Mouse (Mus musculus): ENCODE data around the gene Pip4k2c.
"Not testable (repeated sequence)": the region's sequence is repeated elsewhere in the genome, so short reads cannot be mapped to it uniquely, and the experiment has no call there.

Pip4k2c gene

DNA sequence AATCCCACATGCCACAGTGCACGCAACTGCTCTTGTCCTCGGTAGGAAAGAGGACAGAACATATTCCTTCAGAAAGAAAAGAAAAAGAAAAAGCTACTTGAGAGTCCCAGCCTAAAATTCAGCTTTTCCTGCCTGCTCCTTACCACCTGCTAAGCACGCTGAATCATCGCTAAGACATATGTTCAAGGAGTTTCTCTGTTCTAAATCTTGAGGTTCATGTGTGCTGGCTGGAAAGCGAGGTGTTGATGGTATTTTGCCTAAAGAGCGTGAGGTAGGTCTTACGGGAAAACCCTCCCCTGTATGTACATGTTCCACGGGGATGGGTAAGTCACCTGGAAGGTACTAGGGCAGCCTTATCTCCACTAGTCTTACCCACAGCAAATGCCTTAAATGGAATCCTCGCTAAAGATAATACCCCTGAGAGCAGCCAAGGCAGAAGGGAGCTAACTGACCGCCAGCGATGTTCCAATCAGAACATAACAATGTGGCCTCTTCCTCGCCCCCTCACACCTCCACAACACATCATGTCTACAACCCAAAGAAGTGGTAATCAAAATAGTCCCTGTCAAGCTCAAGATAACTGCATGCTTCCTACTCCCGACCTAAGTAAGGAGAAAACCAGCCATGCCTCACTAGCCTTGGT, 1.3 kb downstream of the Pip4k2c start:
- no peak for DNase-seq (ENCODE audit: low spot score in 2 of 2)

DNA sequence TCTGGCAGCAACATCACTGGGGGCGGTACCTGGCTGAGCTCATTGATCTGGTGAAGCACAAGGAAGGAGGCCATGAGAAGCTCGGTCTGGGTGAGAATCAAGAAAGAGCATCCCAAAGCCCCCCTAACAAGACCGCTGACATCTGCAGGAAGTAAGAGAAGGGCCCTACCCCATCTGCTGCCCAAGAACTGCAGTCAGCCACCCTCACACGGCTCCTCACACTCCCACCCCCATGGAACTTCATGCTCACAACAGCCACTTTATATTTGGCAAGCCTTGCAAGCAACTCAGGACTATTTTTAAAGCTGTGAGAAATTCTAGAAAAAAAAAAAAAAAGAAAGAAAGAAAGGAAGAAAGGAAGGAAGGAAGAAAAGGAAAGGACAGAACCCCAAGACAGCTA, 2.5 kb downstream of the Pip4k2c start:
- no peak for DNase-seq (ENCODE audit: low spot score in 2 of 2)

DNA sequence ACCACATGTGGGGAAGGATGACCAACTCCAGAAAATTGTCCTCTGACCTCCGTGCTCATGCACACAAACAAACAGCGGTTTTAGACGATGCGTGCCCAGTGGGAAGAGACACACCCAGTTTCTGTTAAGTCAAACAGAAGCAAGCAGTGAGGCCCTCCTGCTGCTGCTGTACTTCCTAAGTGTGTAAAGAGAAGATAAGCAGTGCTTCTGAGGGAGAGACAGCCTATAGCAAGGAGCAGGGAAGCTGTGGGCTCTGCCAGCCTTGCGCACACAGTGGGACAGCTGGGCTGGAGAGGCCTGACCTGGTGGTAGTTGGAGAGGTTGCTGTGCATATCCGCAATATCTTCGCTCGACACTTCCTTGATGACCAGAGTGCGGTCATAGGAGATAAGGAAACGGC, 6.0 kb downstream of the Pip4k2c start:
- no peak for DNase-seq (ENCODE audit: low spot score in 2 of 2)

DNA sequence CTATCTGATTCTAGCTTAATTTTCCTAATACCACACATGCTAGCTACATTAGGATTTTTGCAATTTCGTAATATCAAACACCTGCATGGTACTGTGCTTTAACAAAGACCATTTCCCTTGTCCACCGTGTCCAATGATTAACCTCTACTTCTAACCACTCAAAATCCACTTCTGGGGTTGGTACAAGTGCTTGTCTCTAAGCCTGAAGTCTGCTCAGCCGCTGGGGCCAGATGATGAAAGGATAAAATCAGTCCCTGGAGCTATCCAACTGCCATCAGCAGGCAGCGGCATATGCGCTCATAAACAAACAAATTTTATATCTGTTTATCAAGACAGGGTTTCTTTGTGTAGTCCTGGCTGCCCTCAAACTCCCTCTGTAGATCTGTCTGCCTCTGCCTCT, 6.8 kb downstream of the Pip4k2c start:
- no peak for DNase-seq (ENCODE audit: low spot score in 2 of 2)

DNA sequence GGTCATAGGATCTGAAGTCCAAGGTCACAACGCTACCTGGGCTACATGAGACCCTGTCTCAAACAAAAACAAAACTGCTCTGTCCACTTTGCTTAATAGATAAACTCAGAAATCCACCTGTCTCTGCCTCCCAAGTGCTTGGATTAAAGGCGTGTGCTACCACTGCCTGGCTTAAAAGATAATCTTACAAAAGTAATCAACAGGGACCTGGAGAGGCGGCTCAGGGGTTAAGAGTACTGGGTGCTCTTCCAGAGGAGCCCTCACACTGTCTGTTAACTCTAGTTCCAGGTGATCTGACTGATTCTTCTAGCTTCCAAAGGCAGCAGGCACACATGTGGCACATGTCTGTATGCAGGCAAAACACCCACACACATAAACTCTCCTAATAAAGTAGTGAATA, 8.3 kb downstream of the Pip4k2c start:
- no peak for DNase-seq (ENCODE audit: low spot score in 2 of 2)

GRCm38 (mm10) chr10:127200279-127200678, 11.1 kb downstream of the Pip4k2c start:
- no peak for DNase-seq (ENCODE audit: low spot score in 2 of 2)

DNA sequence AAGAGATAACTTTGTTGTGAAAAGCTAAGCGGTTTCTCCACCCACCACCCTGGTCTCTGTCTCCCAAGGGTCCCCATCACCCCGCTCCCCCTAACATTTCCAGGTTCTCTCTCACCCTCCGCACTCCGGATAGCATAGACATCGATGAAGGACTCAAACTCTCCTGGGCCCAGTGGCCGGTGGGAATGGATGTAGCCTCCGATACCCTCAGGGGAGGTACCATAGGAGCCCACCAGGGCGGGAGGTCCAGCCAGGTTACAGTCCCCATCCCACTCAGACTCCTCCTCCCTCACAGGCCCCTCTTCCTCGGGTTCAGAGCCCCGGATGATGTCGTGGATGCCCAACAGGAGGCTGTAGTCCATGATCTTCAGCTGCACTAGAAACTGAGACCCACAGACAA, 11.9 kb downstream of the Pip4k2c start:
- DNase-seq (ENCODE audit: low spot score in 2 of 2) = no peak

DNA sequence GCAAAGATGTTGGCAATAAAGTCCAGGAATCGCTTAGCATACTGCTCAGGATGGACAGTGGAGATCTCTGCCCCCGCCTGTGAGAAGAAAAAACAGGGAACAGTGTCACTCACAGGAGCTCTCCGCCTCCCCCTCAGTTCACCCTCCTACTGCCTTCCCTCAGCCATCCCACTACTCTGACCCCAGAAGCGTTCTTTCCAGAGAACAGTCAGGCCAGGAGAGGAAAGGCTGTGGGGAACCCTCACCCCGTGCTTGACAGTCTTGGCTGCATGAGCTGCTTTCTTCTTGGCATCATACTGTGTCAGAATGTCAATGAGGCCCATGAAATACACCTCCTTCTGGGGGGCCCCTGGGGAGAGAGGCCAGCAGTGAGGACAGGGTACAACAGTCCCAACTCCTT, 12.3 kb downstream of the Pip4k2c start:
- no peak for DNase-seq (ENCODE audit: low spot score in 2 of 2)

GRCm38 (mm10) chr10:127198492-127198891, 12.9 kb downstream of the Pip4k2c start:
- DNase-seq (ENCODE audit: low spot score in 2 of 2) = no peak

DNA sequence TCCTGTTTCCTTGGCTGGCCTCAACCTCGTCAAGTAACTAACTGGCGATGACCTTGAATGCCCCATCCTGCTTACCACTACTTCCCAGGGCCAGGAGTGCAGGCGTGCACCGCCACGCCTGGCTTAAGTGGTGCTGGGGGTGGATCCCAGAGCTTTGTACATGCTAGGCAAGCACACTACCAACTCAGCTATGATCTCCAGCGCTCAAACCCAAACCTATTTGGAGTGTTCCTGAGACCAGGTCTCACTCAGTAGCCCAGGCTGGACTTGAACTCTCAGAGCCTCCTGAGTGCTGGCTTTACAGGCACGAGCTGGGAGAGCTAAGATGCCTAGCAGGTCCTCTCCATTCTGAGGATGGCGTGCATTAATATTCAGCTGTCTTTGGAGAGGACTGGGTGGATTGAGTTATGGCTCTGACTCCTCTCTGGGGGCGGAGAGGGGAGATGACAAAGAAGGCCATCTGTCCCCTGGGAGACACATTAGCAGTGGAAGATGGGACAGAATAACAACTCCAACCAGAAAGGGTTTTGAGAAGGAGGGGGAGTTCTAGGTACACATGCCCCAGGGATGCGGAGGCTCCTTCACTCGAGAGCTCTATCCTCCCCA, 13.8 kb downstream of the Pip4k2c start:
- no peak for DNase-seq (ENCODE audit: low spot score in 2 of 2)

DNA sequence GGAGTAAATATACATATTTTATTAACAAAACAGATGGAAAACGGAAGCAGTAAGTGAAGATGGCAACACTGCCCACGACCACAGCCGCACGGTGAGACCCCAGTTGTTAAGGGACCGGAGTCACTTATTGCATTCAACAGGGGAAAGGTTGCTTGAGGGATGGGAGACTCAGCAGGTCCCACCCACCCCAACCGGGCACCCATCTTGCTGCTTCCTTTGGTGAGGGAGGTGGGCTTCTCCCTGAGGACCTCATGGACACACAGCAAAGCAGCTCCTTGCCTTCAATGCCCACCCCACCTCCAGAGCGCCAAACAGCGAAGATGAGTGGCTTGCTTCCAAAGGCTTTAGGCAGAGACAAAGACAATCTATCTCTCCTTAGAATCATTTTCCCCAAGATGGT, 14.3 kb downstream of the Pip4k2c start:
- no peak for DNase-seq (ENCODE audit: low spot score in 2 of 2)

- no peak for DNase-seq (ENCODE audit: low spot score in 2 of 2)
These were observed 15.0 kb downstream of the Pip4k2c start for GRCm38 (mm10) chr10:127196392-127196791.

DNA sequence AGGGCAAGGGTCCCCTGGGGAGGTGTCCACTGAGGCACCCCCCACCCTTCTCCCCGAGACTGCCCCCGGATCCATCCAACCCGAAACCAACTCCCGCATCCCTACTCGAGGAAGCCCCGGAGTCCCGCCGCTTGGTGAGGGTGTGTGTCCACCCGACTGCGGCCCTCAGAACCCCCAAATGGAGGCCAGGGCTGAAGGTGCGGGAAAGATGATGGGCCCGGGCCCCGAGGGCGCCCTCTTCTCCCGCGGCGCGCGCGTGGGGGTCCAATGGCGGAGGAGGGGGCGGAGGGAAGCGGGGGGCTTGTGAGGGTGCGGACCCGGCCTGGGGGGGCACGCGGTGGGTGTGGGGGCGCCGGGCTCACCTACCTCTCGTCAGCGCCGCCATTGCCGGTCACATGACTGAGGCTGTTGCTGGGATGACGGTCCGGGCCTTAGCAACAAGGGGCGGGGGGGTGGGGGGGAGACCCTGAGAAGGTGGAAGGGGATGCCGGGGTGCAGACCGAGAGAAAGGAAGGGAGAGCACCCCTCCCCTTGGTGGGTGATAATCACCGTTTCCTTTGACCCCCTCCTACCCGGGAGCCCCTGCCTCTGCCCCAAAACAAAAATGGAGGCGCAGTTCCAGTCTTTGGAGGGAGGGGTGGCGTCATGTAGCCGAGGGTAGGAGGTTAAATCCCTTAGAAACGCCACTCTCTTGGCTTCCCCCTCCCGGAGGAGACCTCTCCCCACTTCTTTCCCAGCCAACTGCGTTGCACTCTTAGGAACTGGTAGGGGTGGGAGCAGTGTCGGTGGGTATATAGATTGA, 15.9 kb downstream of the Pip4k2c start, which contains the start of gene Dtx3:
Dtx3 (minus strand) TSS at position 401 of the 802 bp plus-strand sequence.
- DNase-seq (ENCODE audit: low spot score in 2 of 2) = no peak

DNA sequence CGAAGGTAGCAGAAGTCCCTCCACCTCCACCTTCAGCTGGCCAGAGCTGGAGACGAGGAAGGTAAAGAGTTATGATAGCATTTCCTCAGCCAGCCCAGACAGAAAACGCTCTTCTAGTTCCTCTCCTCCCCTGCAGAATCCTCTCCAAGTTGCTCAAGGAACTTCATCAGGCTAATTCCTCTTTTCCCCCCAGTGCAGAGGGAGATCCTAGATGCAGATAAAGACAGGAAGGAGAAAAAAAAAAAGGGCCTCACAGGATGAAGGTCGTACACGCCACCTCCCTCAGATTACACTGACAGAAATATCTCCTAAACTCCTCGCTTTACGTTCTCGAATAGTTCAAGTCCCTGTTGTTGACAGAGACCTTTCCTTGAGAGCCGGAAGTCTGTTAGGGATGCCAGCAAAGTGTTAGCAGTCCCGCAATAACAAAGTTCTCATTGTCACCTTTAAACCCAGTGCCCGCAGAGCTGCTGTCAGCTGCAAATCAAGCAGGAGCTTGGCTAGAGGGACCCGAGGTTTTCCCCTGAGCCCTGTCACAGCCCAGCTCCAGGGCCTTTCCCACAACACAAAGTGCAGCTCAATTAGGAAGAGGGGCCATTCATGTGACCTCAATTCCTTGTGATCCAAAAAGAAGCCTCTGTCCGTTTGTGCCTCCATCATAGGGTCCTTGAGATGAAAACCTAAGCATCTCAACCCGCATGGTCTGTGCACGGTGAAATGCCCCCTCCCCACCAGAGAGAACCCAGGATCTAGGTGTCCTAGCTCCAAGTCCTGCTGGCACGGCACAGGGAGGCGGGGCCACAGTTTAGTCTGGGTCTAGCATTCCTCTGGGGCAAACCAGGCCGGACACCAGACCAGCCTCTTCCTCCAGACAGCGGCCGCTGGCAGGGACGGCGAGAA, 16.7 kb downstream of the Pip4k2c start:
- DNase-seq (ENCODE audit: low spot score in 2 of 2) = no peak

GRCm38 (mm10) chr10:127193011-127193410, 18.4 kb downstream of the Pip4k2c start:
- DNase-seq (ENCODE audit: low spot score in 2 of 2) = no peak

DNA sequence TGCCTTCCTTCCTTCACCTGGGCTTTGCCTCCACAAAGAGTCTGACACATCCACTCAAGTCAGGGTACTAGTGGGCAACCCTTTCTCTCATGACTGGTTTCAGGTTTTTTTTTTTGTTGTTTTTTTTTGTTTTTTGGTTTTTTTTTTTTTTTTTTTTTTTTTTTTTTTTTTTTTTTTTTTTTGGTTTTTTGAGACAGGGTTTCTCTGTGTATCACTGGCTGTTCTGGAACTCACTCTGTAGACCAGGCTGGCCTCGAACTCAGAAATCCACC, 19.4 kb downstream of the Pip4k2c start:
- DNase-seq (ENCODE audit: low spot score in 2 of 2) = not testable (repeated sequence)

GRCm38 (mm10) chr10:127191191-127192056, 20.0 kb downstream of the Pip4k2c start:
- DNase-seq (ENCODE audit: low spot score in 2 of 2) = no peak

DNA sequence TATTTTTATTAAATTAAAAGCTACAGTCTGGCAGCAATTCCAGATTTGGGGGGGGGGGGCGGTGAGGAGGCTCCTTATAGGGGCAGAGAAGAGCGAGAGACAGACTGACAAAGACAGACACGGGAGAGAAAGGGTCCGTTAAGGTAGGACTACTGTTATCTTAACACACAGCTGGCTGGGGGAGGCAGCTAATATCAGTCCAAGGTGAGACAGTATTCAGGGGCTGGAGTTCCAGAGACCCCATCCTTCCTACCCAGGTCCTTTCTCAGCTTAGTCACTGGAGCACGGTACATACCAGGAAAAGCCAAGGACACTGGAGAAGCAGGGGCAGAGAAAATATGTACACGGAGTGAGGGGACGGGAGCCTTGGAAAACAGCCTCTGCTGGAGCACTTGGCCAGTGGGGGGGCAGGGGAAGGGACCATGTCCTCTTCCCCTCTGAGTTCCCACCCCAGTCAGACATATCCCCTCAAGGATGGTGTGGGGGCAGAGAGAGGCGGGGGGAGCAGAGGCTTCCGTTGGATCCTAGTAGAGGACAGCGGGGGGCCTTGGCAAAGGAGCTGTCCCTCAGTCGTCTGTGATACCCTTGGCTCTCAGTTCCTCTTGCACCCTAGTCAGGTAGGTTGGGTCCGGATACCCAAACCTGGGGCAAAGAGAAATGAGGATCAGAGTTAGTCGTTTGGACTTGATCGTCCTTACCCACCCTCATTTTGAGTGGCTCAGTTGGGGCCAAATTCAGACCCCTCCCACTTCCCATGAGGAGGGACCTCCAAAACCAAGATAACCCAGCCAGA, 20.8 kb downstream of the Pip4k2c start:
- no peak for DNase-seq (ENCODE audit: low spot score in 2 of 2)

GRCm38 (mm10) chr10:127189651-127190381, 21.6 kb downstream of the Pip4k2c start, which contains the start of gene Arhgef25:
TSS of gene Arhgef25 (minus strand) at chr10:127190083.
- no peak for DNase-seq (ENCODE audit: low spot score in 2 of 2)
